Mouse (Mus musculus) frontal cortex, postnatal 10 days (tissue): ENCODE results near the gene Ube2n.
A peak's percentile ranks its signal among the peaks of the same experiment; 100 is the strongest.

Source experiments
- DNase-seq, 2 experiments: peaks; one replicate each; pipeline ENCODE4 v3.0.0; 2022; ENCODE audit warnings: low spot score in 2 of 2, mixed read lengths in 1 of 2

Gene Ube2n

GRCm38 (mm10) chr10:95514656-95515292, at the start of gene Ube2n:
Gene Ube2n, plus strand, starts transcription at chr10:95515145.
- peak; percentile 98 for DNase-seq

DNA sequence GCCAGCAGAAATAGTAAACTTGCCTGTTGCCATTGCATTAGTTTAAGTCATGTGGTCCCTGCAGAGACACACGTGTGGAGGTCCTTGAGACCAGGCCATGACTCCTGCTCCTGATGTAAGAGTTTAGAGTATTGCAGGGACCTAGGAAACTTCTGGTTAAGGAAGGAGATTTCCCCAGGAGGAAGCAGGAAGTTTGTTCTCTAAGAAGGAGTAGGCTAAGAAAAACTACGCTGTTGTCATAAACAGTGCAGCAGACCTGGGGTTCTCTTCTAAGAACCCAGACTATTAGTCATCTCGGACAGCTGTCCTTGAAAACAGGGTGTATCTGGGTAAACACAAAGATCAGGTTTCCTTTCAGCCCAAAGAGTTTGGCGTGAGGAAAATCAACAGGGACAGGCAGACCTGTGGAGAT, 49.5 kb upstream of the Ube2n start:
- DNase-seq, result no peak

GRCm38 (mm10) chr10:95468894-95469293, 46.1 kb upstream of the Ube2n start:
- no peak for DNase-seq

DNA sequence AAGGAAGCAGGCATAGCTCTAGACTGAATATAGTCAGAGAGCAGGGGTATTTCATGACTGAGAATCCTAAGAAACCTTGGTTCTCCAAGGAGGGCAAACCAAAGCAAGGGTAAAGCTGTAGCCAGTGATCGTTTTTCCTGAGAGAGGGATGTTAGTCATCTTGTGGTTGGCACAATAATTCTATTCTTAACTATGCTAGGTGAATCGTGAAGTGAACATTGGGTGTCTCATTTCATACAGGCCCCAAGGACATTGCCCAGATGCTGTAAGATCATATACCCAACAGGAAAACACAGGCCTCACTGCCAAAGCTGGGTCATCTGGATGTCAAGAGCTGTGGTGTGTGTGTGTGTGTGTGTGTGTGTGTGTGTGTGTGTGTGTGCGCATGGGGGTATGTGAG, 43.8 kb upstream of the Ube2n start:
- DNase-seq, result no peak

DNA sequence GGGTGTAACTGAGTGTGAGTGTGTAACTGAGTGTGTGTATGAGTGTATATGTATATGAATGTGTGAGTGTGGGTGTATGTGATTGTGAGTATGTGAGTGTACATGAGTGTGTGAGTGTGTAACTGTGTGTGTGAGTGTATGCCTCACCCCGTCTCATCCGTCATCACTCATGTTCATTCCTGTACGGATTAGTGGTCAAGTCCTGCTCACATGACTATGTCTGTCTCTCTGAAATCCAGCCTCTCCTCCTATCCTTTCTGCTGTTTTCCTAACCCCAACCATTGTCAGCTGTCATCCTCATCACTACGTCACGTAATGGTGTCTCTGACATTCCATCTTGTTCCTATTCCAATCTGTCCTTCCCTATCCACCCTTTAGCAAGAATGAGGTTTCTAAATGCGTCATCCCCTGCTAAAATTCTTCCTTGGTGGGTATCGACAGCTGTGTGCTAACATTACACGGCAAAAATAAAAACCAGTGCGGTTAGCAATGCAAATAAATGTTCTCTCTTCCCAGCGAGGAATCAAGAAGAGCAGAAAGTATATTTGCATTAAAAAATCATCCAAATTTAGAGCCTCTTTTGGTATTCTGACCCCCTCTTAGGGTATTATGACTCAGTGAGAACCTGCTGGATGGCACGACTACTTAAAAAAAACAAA, 42.9 kb upstream of the Ube2n start:
- DNase-seq, result no peak

- DNase-seq, result peak; percentile 38 to 79
Measured at GRCm38 (mm10) chr10:95475923-95476322, 39.0 kb upstream of the Ube2n start.

GRCm38 (mm10) chr10:95477516-95477915, 37.4 kb upstream of the Ube2n start:
- no peak for DNase-seq

DNA sequence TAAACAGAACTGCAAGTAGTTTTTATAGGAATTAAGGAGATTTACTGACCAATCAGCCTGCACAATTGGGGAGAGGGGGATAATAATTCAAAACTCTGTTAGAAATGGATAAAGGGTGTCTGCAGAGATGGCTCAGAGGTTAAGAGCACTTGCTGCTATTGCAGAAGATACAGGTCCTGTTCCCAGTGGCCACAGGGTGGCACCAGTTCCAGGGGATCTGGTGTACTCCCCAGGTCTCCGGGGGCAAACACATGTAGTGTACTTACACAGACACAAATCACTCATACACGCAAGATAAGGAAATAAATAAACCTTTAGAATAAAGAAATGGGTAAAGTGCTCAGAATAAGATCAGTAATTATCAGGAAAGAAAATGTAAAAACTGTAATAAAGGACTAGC, 25.3 kb upstream of the Ube2n start:
- DNase-seq, result no peak

- DNase-seq, result no peak
Measured at GRCm38 (mm10) chr10:95494268-95494667, 20.7 kb upstream of the Ube2n start.

- no peak for DNase-seq
Measured at GRCm38 (mm10) chr10:95501033-95501432, 13.9 kb upstream of the Ube2n start.

GRCm38 (mm10) chr10:95501463-95502081, 13.4 kb upstream of the Ube2n start, which contains the start of gene Mrpl42:
Gene Mrpl42, minus strand, starts transcription at chr10:95501940.
- peak; percentile 62 to 82 for DNase-seq

- no peak for DNase-seq
Measured at GRCm38 (mm10) chr10:95503443-95504235, 11.3 kb upstream of the Ube2n start.

- DNase-seq, result no peak
Measured at GRCm38 (mm10) chr10:95504341-95504740, 10.6 kb upstream of the Ube2n start.

- no peak for DNase-seq
Measured at GRCm38 (mm10) chr10:95508126-95508525, 6.8 kb upstream of the Ube2n start.

GRCm38 (mm10) chr10:95508793-95509192, 6.2 kb upstream of the Ube2n start:
- no peak for DNase-seq

DNA sequence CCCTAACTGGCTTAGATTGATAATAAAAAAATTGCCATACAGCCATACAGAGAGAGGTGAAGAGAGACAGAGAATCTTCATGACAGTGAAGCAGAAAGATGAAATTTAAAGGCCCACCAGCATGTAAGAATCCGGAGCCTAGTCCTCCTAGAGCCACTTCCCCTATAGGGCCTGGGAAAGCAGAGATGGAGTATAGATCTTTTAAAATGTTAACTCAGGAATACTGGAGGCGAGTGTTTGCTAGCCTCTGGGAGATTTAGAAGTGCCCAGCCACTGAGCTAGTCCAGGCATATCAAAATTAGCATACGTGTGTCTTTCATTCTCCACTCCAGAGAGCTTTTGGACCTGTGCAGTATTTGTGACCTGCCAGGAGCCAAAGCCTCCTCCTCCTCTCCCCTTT, 5.7 kb upstream of the Ube2n start:
- no peak for DNase-seq

DNA sequence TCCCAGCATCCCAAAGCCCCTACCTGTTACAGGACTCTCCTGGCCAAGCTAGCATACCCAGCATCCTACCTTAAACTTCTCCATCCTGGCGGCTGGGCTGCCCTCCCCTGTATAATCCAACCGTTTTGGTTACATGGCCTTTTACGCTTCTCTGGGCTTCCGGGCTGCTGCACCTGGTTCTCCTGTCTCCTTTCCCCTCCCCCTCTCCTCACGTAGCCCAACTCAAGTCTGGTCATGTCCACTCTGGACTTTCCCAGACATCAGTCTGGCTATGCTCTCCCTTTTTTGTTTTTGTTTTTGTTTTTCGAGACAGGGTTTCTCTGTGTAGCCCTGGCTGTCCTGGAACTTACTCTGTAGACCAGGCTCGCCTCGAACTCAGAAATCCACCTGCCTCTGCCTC, 2.3 kb upstream of the Ube2n start:
- DNase-seq, result no peak

DNA sequence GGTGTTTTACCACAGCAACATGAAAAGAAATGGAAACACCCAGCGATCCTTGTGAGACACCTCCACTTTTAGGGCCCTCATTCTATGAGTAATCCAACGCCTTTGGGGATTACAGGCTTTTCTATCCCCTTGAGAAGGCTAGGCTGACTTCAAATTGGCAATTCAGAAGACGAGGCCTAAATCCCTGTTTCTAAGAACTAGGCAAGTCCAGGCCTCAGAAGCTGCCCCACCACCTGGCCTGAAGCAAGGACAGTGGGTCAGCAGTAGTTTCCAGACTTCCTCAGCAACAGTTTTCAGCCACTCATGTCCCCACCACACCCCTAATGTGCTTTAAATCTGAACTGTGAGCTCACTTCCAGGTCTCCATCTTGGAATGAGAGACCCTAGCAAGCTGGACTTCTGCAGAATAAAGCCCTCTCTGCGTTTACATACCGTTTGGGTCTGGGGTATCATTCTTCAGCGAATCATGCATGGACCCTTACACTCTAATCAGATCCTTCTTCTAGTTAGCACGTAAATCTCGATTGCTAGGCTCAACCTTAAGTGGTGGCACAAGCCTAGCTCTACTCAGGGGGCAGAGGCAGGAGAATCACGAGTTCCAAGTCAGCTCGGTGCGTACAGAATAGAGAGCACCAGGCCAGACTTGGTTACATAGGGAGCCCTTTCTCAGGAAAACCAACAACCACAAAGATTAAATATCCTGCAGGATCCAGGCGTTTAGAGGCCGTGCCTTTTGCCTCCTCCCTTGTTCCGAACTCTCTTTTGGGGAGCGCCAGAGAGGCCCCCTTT, 983 bp upstream of the Ube2n start:
- DNase-seq, result no peak

DNA sequence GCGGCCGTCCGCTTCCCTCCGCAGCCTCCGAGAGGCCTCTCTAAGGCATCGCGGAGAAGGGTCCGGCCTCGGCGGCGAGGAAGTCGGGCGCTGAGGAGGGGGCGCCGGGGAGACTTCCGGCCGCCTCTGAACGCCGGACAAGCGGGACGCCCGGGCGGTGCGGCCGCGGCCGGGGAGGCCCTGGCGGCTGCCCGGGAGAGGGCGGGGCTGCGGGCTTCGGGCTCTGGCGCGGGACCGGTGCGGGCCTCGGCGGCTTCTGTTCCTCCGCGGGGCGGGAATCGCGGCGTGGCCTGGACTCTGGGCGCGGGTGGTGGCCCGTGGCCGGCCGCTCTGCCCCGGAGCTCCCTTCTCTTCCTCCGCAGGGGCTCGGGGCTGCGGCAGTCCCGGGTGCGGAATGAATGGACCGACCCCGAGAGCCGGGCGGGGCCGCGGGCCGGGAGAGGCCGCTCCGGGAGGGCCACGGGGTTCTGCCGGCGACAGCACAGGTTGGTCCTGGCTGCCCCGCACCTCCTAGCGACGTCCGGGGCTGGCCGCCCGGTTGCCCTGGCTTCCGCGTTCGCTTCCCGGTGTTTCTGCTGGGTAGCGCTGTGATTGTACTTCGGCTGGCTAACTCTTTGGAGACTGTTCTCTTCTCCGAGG, 467 bp downstream of the Ube2n start:
- DNase-seq, result peak; percentile 28 to 55

- no peak for DNase-seq
Measured at GRCm38 (mm10) chr10:95517656-95518055, 2.7 kb downstream of the Ube2n start.
